Mouse (Mus musculus): ENCODE measurements at regions not wholly inside any gene's neighbourhood (a gene's known extent, or its start where the extent isn't known, plus 50 kb on each side); places are given as distances from the start of the nearest gene placed in this dataset.
A peak's percentile ranks its signal among the peaks of the same experiment; 100 is the strongest.

DNA sequence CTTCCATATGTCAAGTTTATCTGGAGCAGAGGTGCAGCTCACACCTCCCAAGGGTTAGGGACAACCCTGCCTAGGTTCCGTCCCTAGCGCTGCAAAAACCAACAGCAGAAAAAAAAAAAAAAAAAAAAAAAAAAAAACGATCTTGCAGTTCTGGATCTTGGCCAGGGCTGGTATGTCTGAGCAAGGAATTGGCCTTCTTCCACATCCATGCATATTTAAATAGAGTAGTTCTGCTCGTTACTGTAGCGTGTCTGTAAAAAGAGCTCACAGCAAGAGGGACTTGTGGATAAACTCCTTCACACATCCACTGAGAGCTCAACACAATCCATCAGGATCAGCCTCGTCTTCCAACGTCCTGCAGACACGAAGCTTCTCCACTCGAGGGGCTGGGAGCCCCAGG lies 639.4 kb upstream of the Adam5 start:
- ATAC-seq (ENCODE audit: insufficient read depth) = no peak
- Histone ChIP-seq H3K27me3 (ENCODE audit: insufficient read depth, low read length) (no peaks in the 10 kb centered on the region), H3K4me2 (no peak overlapping the region), H3K9ac (no peak overlapping the region), H3K4me3 (ENCODE audit: low read depth, low read length) (no peak overlapping the region), H3K36me3 (ENCODE audit: insufficient read depth) (no peaks in the 10 kb centered on the region), H3K9me3 (ENCODE audit: low read depth, low read length) (no peaks in the 10 kb centered on the region), H3K4me1 (ENCODE audit: insufficient read depth) (peaks cover 23% of the 10 kb centered on the region), H3K27ac (ENCODE audit: low read depth) (peak overlapping the region; percentile 3; the same call in 1 of the 2 replicates)
- DNase-seq = peak; percentile 91
- TF ChIP-seq CTCF (IDR thresholded peaks at IDR 0.05; ENCODE audit: low read depth) = no peak
- WGBS = 13% methylated on average over 9 of the region's 9 CpGs

DNA sequence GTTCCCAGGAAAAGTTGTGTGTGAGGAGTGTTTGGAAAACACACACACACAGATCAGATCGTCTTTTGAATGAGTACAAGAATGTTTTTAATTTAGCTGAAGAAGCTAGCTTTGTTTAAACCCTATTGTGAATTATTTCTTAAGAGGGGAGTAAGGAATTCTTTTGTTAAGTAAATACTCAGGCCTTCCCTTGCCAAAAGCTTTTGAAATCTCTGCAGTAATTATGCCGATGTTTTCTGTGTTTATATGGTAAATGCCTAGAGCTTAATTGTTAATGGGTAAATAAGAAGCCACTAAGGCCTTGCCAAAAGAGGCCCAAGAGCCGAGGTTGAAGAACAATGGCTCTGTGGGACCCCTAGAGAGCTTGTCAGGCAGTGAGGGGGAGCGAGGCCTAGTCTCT lies 638.3 kb upstream of the Adam5 start:
- Histone ChIP-seq H3K4me3 (ENCODE audit: low read depth, low read length) (no peak overlapping the region), H3K9me3 (ENCODE audit: low read depth, low read length) (no peaks in the 10 kb centered on the region), H3K27me3 (ENCODE audit: insufficient read depth, low read length) (no peaks in the 10 kb centered on the region), H3K27ac (ENCODE audit: low read depth) (peak overlapping the region; percentile 21; the same call in 1 of the 2 replicates), H3K4me2 (no peak overlapping the region), H3K36me3 (ENCODE audit: insufficient read depth) (no peaks in the 10 kb centered on the region), H3K4me1 (ENCODE audit: insufficient read depth) (peaks cover 23% of the 10 kb centered on the region), H3K9ac (no peak overlapping the region)
- WGBS = 25% methylated on average over 4 of the region's 4 CpGs
- TF ChIP-seq CTCF (IDR thresholded peaks at IDR 0.05; ENCODE audit: low read depth) = no peak
- ATAC-seq (ENCODE audit: insufficient read depth) = no peak
- peak; percentile 60 for DNase-seq

DNA sequence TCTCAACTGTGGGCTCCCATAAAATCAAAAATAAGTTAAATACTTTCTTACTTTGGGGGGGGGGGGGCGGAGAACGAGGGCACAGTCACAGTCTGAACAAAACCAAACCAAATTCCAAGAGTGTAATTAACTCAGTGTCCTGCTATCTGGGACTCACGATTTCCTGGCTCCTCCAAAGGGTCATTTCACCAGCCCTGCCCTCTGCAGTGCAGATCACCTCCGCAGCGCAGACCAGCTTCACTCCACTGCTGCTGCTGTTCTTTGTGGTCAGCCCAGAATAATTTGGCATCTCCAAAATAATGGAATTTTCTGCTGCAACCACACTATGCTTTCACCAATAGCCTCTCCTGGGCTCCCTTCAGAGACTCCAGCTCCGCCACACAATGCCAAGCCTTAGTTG lies 631.5 kb upstream of the Adam5 start:
- no peak overlapping the region for H3K4me3 ChIP-seq (ENCODE audit: low read depth, low read length)
- no peaks in the 10 kb centered on the region for H3K9me3 ChIP-seq (ENCODE audit: low read depth, low read length)
- H3K4me1 ChIP-seq (ENCODE audit: insufficient read depth) = no peaks in the 10 kb centered on the region
- H3K36me3 ChIP-seq (ENCODE audit: insufficient read depth) = no peaks in the 10 kb centered on the region
- no peak for DNase-seq
- no peak overlapping the region for H3K27ac ChIP-seq (ENCODE audit: low read depth)
- H3K9ac ChIP-seq = no peak overlapping the region
- no peak for ATAC-seq (ENCODE audit: insufficient read depth)
- TF ChIP-seq CTCF (IDR thresholded peaks at IDR 0.05; ENCODE audit: low read depth) = no peak
- no peak overlapping the region for H3K4me2 ChIP-seq
- H3K27me3 ChIP-seq (ENCODE audit: insufficient read depth, low read length) = no peaks in the 10 kb centered on the region
- WGBS = 70% methylated on average over 6 of the region's 6 CpGs

DNA sequence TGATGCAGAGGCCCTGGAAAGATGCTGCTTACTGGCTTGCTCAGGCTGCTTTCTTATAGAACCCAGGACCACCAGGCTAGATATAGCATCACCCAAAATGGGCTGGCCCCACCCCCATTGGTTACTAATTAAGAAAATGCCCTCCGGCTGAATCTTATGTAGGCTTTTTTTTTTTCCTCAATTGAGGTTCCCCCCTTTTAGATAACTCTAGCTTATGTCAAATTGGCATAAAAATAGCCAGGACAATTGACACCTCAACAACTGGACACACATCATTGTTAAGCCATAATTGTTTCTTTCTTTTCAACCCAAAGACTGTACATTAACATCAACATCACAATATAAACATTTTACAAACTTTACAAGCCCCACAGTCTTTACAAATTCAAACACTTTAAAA lies 630.8 kb upstream of the Adam5 start:
- WGBS = 74% methylated on average over 1 of the region's 1 CpGs
- TF ChIP-seq CTCF (IDR thresholded peaks at IDR 0.05; ENCODE audit: low read depth) = no peak
- Histone ChIP-seq H3K27me3 (ENCODE audit: insufficient read depth, low read length) (no peaks in the 10 kb centered on the region), H3K4me1 (ENCODE audit: insufficient read depth) (no peaks in the 10 kb centered on the region), H3K27ac (ENCODE audit: low read depth) (no peak overlapping the region), H3K4me2 (no peak overlapping the region), H3K9ac (no peak overlapping the region), H3K9me3 (ENCODE audit: low read depth, low read length) (no peaks in the 10 kb centered on the region), H3K36me3 (ENCODE audit: insufficient read depth) (no peaks in the 10 kb centered on the region), H3K4me3 (ENCODE audit: low read depth, low read length) (no peak overlapping the region)
- ATAC-seq (ENCODE audit: insufficient read depth) (no peak), DNase-seq (no peak)

DNA sequence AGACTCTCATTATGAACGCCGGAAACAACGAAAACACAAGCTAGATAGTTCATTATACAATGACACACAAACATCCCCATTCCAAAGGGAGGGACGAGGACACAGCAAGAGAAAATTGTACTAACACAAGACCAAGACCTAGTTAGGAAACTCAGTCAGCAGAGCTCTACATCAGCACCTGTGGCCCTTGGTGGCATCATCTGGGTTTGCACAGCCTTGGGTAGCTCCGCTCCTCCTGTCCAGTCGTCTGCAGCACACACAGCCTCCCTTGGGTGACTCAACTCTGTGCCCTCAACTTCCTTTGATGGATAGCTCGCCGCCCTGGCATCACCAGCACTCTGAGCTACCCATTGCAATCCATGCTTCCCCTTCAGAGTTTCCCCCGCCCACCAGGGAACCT lies 629.7 kb upstream of the Adam5 start:
- TF ChIP-seq CTCF (IDR thresholded peaks at IDR 0.05; ENCODE audit: low read depth) = no peak
- 86% methylated on average over 9 of the region's 9 CpGs for WGBS
- Histone ChIP-seq H3K4me2 (no peak overlapping the region), H3K9me3 (ENCODE audit: low read depth, low read length) (no peaks in the 10 kb centered on the region), H3K4me1 (ENCODE audit: insufficient read depth) (no peaks in the 10 kb centered on the region), H3K36me3 (ENCODE audit: insufficient read depth) (no peaks in the 10 kb centered on the region), H3K27ac (ENCODE audit: low read depth) (no peak overlapping the region), H3K9ac (no peak overlapping the region), H3K4me3 (ENCODE audit: low read depth, low read length) (no peak overlapping the region), H3K27me3 (ENCODE audit: insufficient read depth, low read length) (no peaks in the 10 kb centered on the region)
- ATAC-seq (ENCODE audit: insufficient read depth) = no peak
- no peak for DNase-seq

DNA sequence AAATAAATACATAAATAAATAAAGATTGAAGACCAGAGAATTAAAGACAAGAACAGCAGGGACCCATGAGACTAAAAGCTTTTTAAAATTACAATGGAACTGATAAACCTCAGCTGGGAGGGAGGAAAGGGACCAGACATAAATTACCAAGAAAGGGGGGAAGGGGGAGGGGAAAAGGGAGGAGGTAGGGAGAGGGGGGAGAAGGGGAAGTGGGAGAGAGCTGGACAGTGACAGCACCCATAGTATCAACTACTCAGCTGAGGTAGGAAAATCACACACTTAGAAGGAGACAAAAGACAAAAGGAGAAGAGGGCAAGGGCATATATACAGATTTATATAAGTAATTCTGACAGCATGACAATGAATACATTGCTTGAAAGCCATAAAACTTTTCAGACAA lies 626.4 kb upstream of the Adam5 start:
- Histone ChIP-seq H3K9ac (no peak overlapping the region), H3K4me3 (ENCODE audit: low read depth, low read length) (no peak overlapping the region), H3K36me3 (ENCODE audit: insufficient read depth) (no peaks in the 10 kb centered on the region), H3K27ac (ENCODE audit: low read depth) (no peak overlapping the region), H3K27me3 (ENCODE audit: insufficient read depth, low read length) (no peaks in the 10 kb centered on the region), H3K9me3 (ENCODE audit: low read depth, low read length) (no peaks in the 10 kb centered on the region), H3K4me1 (ENCODE audit: insufficient read depth) (no peaks in the 10 kb centered on the region), H3K4me2 (no peak overlapping the region)
- ATAC-seq (ENCODE audit: insufficient read depth) (no peak), DNase-seq (no peak)
- TF ChIP-seq CTCF (IDR thresholded peaks at IDR 0.05; ENCODE audit: low read depth) = no peak

DNA sequence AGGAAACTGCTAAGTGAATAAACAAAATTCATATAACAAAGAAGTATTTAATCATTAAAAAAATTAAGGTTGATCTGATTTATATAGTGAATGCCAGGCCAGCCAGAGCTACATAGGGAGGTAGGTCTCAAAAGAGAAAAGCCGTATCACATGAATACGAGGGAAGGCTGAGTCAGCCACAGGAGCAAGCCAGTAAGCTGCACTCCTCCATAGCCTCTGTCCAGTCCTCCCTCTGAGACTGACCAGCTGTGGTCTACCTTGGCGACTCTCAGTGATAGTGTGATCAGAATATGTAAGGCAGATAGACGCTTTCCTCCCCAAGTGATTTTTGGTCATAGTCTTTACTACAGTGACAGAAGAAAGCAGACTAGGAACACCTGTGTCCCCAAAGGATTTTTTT lies 625.4 kb upstream of the Adam5 start:
- ATAC-seq (ENCODE audit: insufficient read depth) (no peak), DNase-seq (no peak)
- Histone ChIP-seq H3K4me2 (no peak overlapping the region), H3K9me3 (ENCODE audit: low read depth, low read length) (no peaks in the 10 kb centered on the region), H3K4me3 (ENCODE audit: low read depth, low read length) (no peak overlapping the region), H3K27ac (ENCODE audit: low read depth) (no peak overlapping the region), H3K27me3 (ENCODE audit: insufficient read depth, low read length) (no peaks in the 10 kb centered on the region), H3K9ac (no peak overlapping the region), H3K4me1 (ENCODE audit: insufficient read depth) (no peaks in the 10 kb centered on the region), H3K36me3 (ENCODE audit: insufficient read depth) (no peaks in the 10 kb centered on the region)
- TF ChIP-seq CTCF (IDR thresholded peaks at IDR 0.05; ENCODE audit: low read depth) = no peak
- 75% methylated on average over 4 of the region's 4 CpGs for WGBS

DNA sequence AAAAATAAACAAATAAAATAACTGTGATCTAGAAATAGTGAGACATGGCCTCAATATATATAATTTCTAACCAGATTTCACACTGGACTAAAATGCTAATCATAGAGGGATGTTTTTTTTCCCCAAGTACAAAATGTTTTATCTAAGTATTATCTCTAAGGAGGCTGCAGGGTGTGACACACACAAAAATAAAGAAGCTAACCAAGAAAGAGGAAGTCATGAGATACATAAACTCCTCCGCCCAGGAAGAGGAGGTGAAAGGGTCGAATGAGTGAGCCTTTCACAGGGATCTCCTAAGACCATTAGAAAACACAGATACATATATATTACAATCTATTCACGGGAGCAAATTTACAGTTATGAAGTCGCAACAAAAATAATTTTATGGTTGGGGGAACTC lies 623.7 kb upstream of the Adam5 start:
- Histone ChIP-seq H3K9ac (no peak overlapping the region), H3K4me1 (ENCODE audit: insufficient read depth) (no peaks in the 10 kb centered on the region), H3K4me2 (no peak overlapping the region), H3K27ac (ENCODE audit: low read depth) (no peak overlapping the region), H3K36me3 (ENCODE audit: insufficient read depth) (no peaks in the 10 kb centered on the region), H3K9me3 (ENCODE audit: low read depth, low read length) (no peaks in the 10 kb centered on the region), H3K4me3 (ENCODE audit: low read depth, low read length) (no peak overlapping the region), H3K27me3 (ENCODE audit: insufficient read depth, low read length) (no peaks in the 10 kb centered on the region)
- no peak for DNase-seq
- no peak for TF ChIP-seq CTCF (IDR thresholded peaks at IDR 0.05; ENCODE audit: low read depth)
- 68% methylated on average over 4 of the region's 4 CpGs for WGBS
- ATAC-seq (ENCODE audit: insufficient read depth) = no peak
